Mouse (Mus musculus) myocyte (in vitro differentiated cells): ENCODE data around the gene Tspan9.

Experiments
- CEBPB ChIP-seq: IDR thresholded peaks from 2 replicates; pipeline ENCODE4 v1.6.1; 2011; ENCODE audit warnings: mild to moderate bottlenecking, moderate library complexity; ENCODE audit not compliant: poor library complexity, insufficient read depth, severe bottlenecking
- E2F4 ChIP-seq: IDR thresholded peaks from one replicate; pipeline ENCODE4 v1.6.1; 2011; ENCODE audit warnings: mild to moderate bottlenecking, control low read depth, moderate library complexity; ENCODE audit not compliant: insufficient read depth
- MAX ChIP-seq: IDR thresholded peaks from one replicate; pipeline ENCODE4 v1.6.1; 2011; ENCODE audit warnings: low read depth, mild to moderate bottlenecking, control low read depth
- MYOD1 ChIP-seq, 3 experiments: IDR thresholded peaks; one replicate each; pipeline ENCODE4 v1.6.1; 2011; ENCODE audit warnings: control low read depth in 2 of 3, low read depth in 2 of 3, mild to moderate bottlenecking in 2 of 3, moderate library complexity in 1 of 3; ENCODE audit not compliant: insufficient read length in 2 of 3, control insufficient read depth in 1 of 3
- MYOG ChIP-seq, 3 experiments: IDR thresholded peaks; one replicate each; pipeline ENCODE4 v1.6.1; 2011; ENCODE audit warnings: control low read depth in 2 of 3, low read depth in 2 of 3, mild to moderate bottlenecking in 2 of 3; ENCODE audit not compliant: insufficient read length in 2 of 3, control insufficient read depth in 1 of 3, insufficient read depth in 1 of 3
- POLR2A ChIP-seq: IDR thresholded peaks from one replicate; pipeline ENCODE4 v1.6.1; 2011; ENCODE audit warnings: low read depth, mild to moderate bottlenecking, control low read depth, moderate library complexity; ENCODE audit not compliant: insufficient read length
- POLR2AphosphoS2 ChIP-seq: IDR thresholded peaks from one replicate; pipeline ENCODE4 v1.6.1; 2011; ENCODE audit warnings: low read depth, control low read depth; ENCODE audit not compliant: insufficient read length
- TCF12 ChIP-seq: IDR thresholded peaks from one replicate; pipeline ENCODE4 v1.6.1; 2011; ENCODE audit warnings: mild to moderate bottlenecking, control low read depth; ENCODE audit not compliant: poor library complexity, insufficient read depth, severe bottlenecking
- USF1 ChIP-seq: IDR thresholded peaks from one replicate; pipeline ENCODE4 v1.6.1; 2011; ENCODE audit warnings: low read depth, mild to moderate bottlenecking, control low read depth, moderate library complexity

- TF ChIP-seq POLR2AphosphoS2: no peak
- TF ChIP-seq TCF12: no peak
- no peak for TF ChIP-seq POLR2A
- TF ChIP-seq E2F4: no peak
- TF ChIP-seq CEBPB: no peak
- no peak for TF ChIP-seq MAX
- TF ChIP-seq MYOD1 (IDR thresholded peaks at IDR 0.05; ENCODE audit: control insufficient read depth in 1 of 3, insufficient read length in 2 of 3, low read depth in 2 of 3): no peak
- TF ChIP-seq MYOG (IDR thresholded peaks at IDR 0.05; ENCODE audit: control insufficient read depth in 1 of 3, insufficient read depth in 1 of 3, insufficient read length in 2 of 3, low read depth in 2 of 3): no peak
- TF ChIP-seq USF1: no peak
These were observed 139.9 kb downstream of the Tspan9 start for GRCm38 (mm10) chr6:128003542-128003941.
